Mouse (Mus musculus) lung, postnatal 10 days (tissue): Measurements from ENCODE around the gene Olfr1339.

Experiments
- DNase-seq: peaks from one replicate; pipeline ENCODE4 v3.0.0; 2021

Gene Olfr1339

GRCm38 (mm10) chr4:118731875-118732274 is at the start of gene Olfr1339:
Olfr1339 (plus strand) TSS chr4:118732175.
- DNase-seq: no peak

GRCm38 (mm10) chr4:118687086-118687485 is 44.9 kb upstream of the Olfr1339 start:
- no peak for DNase-seq

- no peak for DNase-seq
Measured at GRCm38 (mm10) chr4:118692412-118692973, 39.5 kb upstream of the Olfr1339 start, which contains the start of gene Olfr1342. Olfr1342 (minus strand) TSS chr4:118692756.

GRCm38 (mm10) chr4:118693812-118694211 is 38.2 kb upstream of the Olfr1339 start:
- no peak for DNase-seq

GRCm38 (mm10) chr4:118703223-118703622 is 28.8 kb upstream of the Olfr1339 start, which contains the start of gene Olfr1341:
Olfr1341 (plus strand) TSS chr4:118703523.
- DNase-seq: no peak

GRCm38 (mm10) chr4:118708086-118708485 is 23.9 kb upstream of the Olfr1339 start:
- DNase-seq: no peak

GRCm38 (mm10) chr4:118711656-118712055 is 20.3 kb upstream of the Olfr1339 start:
- DNase-seq: no peak

GRCm38 (mm10) chr4:118719838-118720237 is 12.1 kb upstream of the Olfr1339 start, which contains the start of gene Olfr1340:
Olfr1340 (plus strand) TSS chr4:118720138.
- no peak for DNase-seq

- DNase-seq: peak; percentile 9
Measured at GRCm38 (mm10) chr4:118721742-118722483, 10.1 kb upstream of the Olfr1339 start.

GRCm38 (mm10) chr4:118739574-118739973 is 7.6 kb downstream of the Olfr1339 start:
- no peak for DNase-seq

- DNase-seq: no peak
Measured at GRCm38 (mm10) chr4:118740988-118741698, 9.2 kb downstream of the Olfr1339 start.

- no peak for DNase-seq
Measured at GRCm38 (mm10) chr4:118741881-118742280, 9.9 kb downstream of the Olfr1339 start.

GRCm38 (mm10) chr4:118758637-118759036 is 26.7 kb downstream of the Olfr1339 start, which contains the start of gene Olfr1338:
Olfr1338 (minus strand) TSS chr4:118758737.
- no peak for DNase-seq

- no peak for DNase-seq
Measured at GRCm38 (mm10) chr4:118782486-118782885, 50.5 kb downstream of the Olfr1339 start, which contains the start of gene Olfr1337. Olfr1337 (minus strand) TSS chr4:118782586.
